Mouse (Mus musculus) embryonic facial prominence, embryonic 13.5 days (tissue): ENCODE results near the gene Dexi. TPM values are rescaled to one million over a fixed set of nuclear protein-coding genes. Genes with fewer than 3 reads are reported as not detected.

Experiments used
- ATAC-seq: fragments of 200-750 bp; cut with Nextera tagmentation; 2 replicates; pipeline ENCODE4 v1.8.0; 2017; ENCODE audit warnings: low read depth; ENCODE audit not compliant: insufficient number of reproducible peaks, insufficient read depth, low FRiP score, low TSS enrichment
- H3K27ac ChIP-seq: fragments of 300-500 bp; sonication (generic); 2 replicates; pipeline ENCODE4 v1.5.1; 2015; ENCODE audit warnings: moderate library complexity, mild to moderate bottlenecking, inconsistent platforms
- H3K27me3 ChIP-seq: fragments of 300-500 bp; sonication (generic); 2 replicates; pipeline ENCODE4 v1.6.1; 2015; ENCODE audit warnings: mild to moderate bottlenecking, inconsistent platforms
- H3K36me3 ChIP-seq: fragments of 300-500 bp; sonication (generic); 2 replicates; pipeline ENCODE4 v1.6.1; 2015; ENCODE audit warnings: mild to moderate bottlenecking, inconsistent platforms
- H3K4me1 ChIP-seq: fragments of 300-500 bp; sonication (generic); 2 replicates; pipeline ENCODE4 v1.6.1; 2015; ENCODE audit warnings: inconsistent platforms
- H3K4me2 ChIP-seq: fragments of 300-500 bp; sonication (generic); 2 replicates; pipeline ENCODE4 v1.6.1; 2015; ENCODE audit warnings: moderate library complexity, mild to moderate bottlenecking, inconsistent platforms
- H3K4me3 ChIP-seq: fragments of 300-500 bp; sonication (generic); 2 replicates; pipeline ENCODE4 v1.5.1; 2015; ENCODE audit warnings: mild to moderate bottlenecking, inconsistent platforms
- H3K9ac ChIP-seq: fragments of 300-500 bp; sonication (generic); 2 replicates; pipeline ENCODE4 v1.6.1; 2015; ENCODE audit warnings: mild to moderate bottlenecking, inconsistent platforms
- H3K9me3 ChIP-seq: fragments of 300-500 bp; sonication (generic); 2 replicates; pipeline ENCODE4 v1.6.1; 2016; ENCODE audit warnings: inconsistent platforms
- WGBS: fragments of 180-500 bp; shearing (Covaris S2); methylation state at CpG from one replicate; pipeline ENCODE4 v1.1.7; 2015; ENCODE audit warnings: mixed read lengths; 5-methylcytosine and 5-hydroxymethylcytosine counted together
- polyA plus RNA-seq: library from polyadenylated mRNA; unstranded; fragments of >200 nt; fragmentation: Nextera tagmentation; extraction: Ambion mirVana; gene quantifications from 2 replicates; pipeline ENCODE4 v1.2.1, GENCODE M21; 2015

Dexi gene
- polyA plus RNA-seq, 1 experiment from 2014 or later, result 24.8 TPM

DNA sequence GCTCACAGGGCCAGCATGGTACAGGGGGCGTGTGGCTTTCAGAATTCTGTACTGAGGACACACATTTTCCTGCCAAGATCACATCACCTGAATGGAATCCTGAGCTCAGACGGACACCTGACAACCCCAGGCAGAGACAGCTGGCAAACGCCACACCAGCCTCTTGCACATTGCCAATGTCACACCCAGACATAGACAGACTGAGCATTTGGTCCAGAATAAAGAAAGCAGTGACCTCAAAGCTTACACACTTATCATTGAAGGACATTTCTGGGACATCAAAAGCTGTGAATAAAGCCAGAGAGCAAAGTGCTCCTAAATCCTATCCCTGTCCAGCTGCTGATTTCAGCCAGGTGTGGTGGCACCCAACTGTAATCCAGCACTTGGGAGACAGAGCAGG is 5.9 kb downstream of the Dexi start:
- ATAC-seq, result no peak
- H3K27me3 ChIP-seq, result no peaks in the 10 kb centered on the region
- no peak overlapping the region for H3K27ac ChIP-seq
- H3K4me3 ChIP-seq, result no peak overlapping the region
- 77% methylated on average over 3 of the region's 3 CpGs for WGBS
- H3K4me1 ChIP-seq, result peaks cover 39% of the 10 kb centered on the region
- peaks cover 21% of the 10 kb centered on the region for H3K36me3 ChIP-seq
- H3K9me3 ChIP-seq, result no peaks in the 10 kb centered on the region
- no peak overlapping the region for H3K9ac ChIP-seq
- H3K4me2 ChIP-seq, result no peak overlapping the region

DNA sequence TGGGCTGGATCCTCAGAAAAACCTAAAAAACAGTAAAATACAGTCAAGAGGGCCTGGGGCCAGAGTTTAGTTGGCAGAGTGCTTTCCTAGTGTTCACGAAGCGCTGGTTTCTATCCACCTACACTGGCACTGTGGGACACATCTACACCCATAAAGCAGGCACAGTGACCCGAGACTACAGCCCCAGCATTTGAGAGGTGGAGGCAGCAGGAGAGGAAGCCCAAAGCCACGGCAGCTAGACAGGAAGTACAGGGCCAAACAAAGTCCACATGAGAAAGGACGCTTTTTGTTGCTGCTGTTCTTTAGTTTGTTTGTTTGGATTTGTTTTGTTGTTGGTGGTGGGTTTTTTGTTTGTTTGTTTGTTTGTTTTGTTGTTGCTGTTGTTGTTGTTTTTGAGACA is 6.5 kb downstream of the Dexi start:
- Histone ChIP-seq H3K4me1 (peaks cover 33% of the 10 kb centered on the region), H3K9me3 (no peaks in the 10 kb centered on the region), H3K4me3 (no peak overlapping the region), H3K4me2 (no peak overlapping the region), H3K36me3 (peaks cover 27% of the 10 kb centered on the region), H3K27ac (no peak overlapping the region), H3K9ac (no peak overlapping the region), H3K27me3 (no peaks in the 10 kb centered on the region)
- ATAC-seq, result no peak
- WGBS, result 83% methylated on average over 5 of the region's 5 CpGs

DNA sequence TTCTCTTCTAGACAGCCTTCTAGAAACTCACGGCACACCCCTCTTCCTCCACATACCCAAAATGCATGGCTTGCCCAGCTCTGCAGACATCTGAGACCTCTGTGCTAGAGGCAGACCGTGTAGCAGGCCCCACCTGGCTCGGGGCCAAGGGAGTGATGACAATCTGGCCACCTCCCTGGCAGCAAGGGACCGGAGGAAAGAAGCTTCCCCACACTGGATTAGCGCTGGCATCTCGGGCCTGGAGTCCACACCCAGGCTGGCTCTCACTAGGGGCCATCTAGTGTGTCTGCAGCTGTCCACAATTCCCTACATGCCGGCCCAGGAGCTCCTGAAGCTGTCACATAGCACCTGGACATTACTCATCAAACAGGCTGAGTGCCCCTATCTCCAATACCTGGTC is 8.3 kb downstream of the Dexi start:
- peaks cover 43% of the 10 kb centered on the region for H3K36me3 ChIP-seq

DNA sequence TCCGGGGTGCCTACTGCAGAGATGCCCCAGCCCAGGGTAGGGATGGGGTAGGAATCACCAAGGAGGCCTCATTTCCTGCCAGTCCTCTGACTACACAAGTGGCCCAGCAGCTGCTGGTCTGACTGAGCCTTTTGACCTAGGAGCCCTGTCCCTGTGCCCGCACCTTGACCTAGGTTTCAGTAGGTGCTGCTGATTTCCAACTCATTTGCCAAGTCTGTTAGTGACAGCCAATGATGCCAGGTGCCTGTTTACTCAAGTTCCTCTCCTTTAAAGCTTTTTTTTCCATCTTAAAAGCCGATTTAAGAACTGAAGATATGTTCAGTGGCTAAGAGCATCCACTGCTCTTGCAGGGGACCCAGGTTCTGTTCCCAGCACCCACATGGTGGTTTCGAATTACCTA is 9.1 kb downstream of the Dexi start:
- H3K27ac ChIP-seq, result no peak overlapping the region
- peaks cover 10% of the 10 kb centered on the region for H3K4me1 ChIP-seq
- H3K27me3 ChIP-seq, result no peaks in the 10 kb centered on the region
- no peaks in the 10 kb centered on the region for H3K9me3 ChIP-seq
- no peak overlapping the region for H3K4me2 ChIP-seq
- WGBS, result 90% methylated on average over 4 of the region's 4 CpGs
- peaks cover 49% of the 10 kb centered on the region for H3K36me3 ChIP-seq
- no peak overlapping the region for H3K9ac ChIP-seq
- no peak for ATAC-seq
- H3K4me3 ChIP-seq, result no peak overlapping the region

More for the DNA sequence above, 8.3 kb downstream of the Dexi start:
- Histone ChIP-seq H3K4me1 (peaks cover 16% of the 10 kb centered on the region), H3K27ac (no peak overlapping the region), H3K9ac (no peak overlapping the region), H3K9me3 (no peaks in the 10 kb centered on the region), H3K4me2 (no peak overlapping the region), H3K27me3 (no peaks in the 10 kb centered on the region), H3K4me3 (no peak overlapping the region)
- WGBS, result 72% methylated on average over 7 of the region's 7 CpGs
- ATAC-seq, result no peak

DNA sequence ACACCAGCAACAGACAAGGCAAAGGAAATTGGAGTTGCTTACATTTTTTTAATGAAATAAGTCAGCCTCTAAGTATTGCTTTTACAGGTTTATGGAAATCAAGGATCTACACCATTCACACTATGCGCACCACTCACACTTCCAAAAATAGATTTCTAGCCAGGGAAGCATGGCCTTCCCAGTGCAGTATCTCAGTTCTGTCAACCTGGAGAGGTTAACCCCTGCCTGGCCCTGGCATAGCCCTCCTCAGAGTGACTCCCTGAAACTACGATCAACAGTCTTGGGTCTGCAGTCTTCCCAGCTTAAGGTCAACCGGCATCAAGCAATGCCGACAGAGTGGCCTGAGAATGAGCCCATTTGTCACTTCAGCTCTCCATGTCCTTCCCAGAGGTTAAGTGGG is 12.7 kb downstream of the Dexi start:
- no peak overlapping the region for H3K4me3 ChIP-seq
- WGBS, result 93% methylated on average over 4 of the region's 4 CpGs
- H3K4me2 ChIP-seq, result no peak overlapping the region
- peaks cover 44% of the 10 kb centered on the region for H3K36me3 ChIP-seq
- H3K9me3 ChIP-seq, result no peaks in the 10 kb centered on the region
- no peak for ATAC-seq
- H3K27ac ChIP-seq, result no peak overlapping the region
- H3K27me3 ChIP-seq, result no peaks in the 10 kb centered on the region
- peaks cover 3% of the 10 kb centered on the region; the same call in 1 of the 2 replicates for H3K4me1 ChIP-seq
- H3K9ac ChIP-seq, result no peak overlapping the region

DNA sequence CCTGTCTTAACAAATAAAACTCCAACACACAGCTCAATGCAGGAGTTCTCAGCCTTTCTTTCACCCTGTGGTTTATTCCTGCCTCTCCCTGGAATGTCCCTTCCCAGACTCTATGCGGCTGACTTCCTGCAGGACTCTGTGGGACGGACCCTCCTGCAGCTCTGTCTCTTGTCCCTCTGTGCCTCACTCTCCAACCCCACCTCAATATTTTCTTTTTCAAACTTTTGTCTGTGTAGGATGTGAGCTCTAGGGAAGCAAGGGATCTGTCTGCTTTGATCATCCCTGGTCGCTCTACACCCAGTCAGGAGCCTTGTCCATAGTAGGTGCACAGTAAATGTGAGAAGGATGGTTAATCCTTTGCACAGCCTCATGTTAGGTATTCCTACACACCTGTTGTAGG is 14.5 kb downstream of the Dexi start:
- no peak for ATAC-seq
- H3K9ac ChIP-seq, result no peak overlapping the region
- no peak overlapping the region for H3K4me2 ChIP-seq
- H3K9me3 ChIP-seq, result no peaks in the 10 kb centered on the region
- H3K36me3 ChIP-seq, result peaks cover 40% of the 10 kb centered on the region
- H3K4me3 ChIP-seq, result no peak overlapping the region
- 81% methylated on average over 3 of the region's 3 CpGs for WGBS
- H3K27me3 ChIP-seq, result no peaks in the 10 kb centered on the region
- H3K4me1 ChIP-seq, result peaks cover 2% of the 10 kb centered on the region; the same call in 1 of the 2 replicates
- H3K27ac ChIP-seq, result no peak overlapping the region

DNA sequence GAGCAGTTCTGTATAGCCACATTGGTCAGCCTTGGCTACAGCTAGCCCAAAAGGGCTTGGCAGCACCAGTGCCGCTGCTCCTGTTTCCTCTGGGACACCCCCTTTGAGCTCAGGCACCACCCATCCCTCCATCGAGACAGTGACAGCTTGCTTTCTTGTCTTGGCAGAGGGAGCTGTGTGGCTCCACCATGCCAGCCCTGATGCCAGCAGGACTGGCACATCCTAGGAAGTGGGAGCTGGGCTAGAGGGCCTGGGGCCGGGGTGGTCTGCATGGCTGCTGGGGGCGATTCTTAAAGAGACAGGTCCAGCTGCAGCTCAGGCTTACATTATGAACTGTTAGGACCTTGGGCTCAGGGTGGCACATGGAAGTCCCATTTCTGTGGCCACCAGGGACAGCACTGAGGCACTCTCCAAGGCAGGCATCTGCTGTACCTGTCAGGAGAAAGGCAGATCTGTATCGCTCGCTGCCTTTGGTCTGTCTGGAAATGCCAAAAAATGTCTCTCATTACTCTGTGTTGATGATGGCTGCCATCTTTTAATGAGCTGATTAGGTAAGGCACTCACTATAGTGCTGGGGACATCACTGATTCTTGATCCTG is 15.7 kb downstream of the Dexi start:
- H3K4me2 ChIP-seq, result no peak overlapping the region
- no peak overlapping the region for H3K4me3 ChIP-seq
- no peak for ATAC-seq
- H3K9me3 ChIP-seq, result no peaks in the 10 kb centered on the region
- no peak overlapping the region for H3K9ac ChIP-seq
- H3K27me3 ChIP-seq, result no peaks in the 10 kb centered on the region
- no peak overlapping the region for H3K27ac ChIP-seq
- H3K36me3 ChIP-seq, result peaks cover 32% of the 10 kb centered on the region
- 80% methylated on average over 6 of the region's 6 CpGs for WGBS
- no peaks in the 10 kb centered on the region for H3K4me1 ChIP-seq

DNA sequence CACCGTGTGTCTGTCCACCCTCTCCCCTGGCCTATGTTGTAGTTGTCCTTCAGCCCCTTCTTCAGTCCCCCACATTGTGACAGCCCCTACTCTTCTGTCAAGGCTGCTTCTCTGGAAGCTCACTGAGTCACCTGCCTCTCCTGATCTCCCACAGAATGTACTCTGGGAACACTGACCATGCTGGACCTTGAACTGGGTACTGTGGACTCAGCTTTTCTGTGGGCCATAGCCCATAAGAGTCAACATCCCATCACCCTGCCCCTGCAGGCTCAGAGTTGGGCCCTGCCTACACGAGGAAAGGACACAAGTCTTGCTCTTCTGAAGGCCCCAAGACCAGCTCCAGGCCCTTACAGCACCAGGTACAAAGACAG is 17.3 kb downstream of the Dexi start:
- peaks cover 18% of the 10 kb centered on the region for H3K36me3 ChIP-seq
- no peak overlapping the region for H3K27ac ChIP-seq
- no peak overlapping the region for H3K9ac ChIP-seq
- no peaks in the 10 kb centered on the region for H3K27me3 ChIP-seq
- WGBS, result 66% methylated on average over 2 of the region's 2 CpGs
- no peak overlapping the region for H3K4me3 ChIP-seq
- no peaks in the 10 kb centered on the region for H3K9me3 ChIP-seq
- 0 out of 2 replicates have a peak, but pooled peaks cover 3% of the 10 kb centered on the region for H3K4me1 ChIP-seq
- ATAC-seq, result no peak
- H3K4me2 ChIP-seq, result no peak overlapping the region

DNA sequence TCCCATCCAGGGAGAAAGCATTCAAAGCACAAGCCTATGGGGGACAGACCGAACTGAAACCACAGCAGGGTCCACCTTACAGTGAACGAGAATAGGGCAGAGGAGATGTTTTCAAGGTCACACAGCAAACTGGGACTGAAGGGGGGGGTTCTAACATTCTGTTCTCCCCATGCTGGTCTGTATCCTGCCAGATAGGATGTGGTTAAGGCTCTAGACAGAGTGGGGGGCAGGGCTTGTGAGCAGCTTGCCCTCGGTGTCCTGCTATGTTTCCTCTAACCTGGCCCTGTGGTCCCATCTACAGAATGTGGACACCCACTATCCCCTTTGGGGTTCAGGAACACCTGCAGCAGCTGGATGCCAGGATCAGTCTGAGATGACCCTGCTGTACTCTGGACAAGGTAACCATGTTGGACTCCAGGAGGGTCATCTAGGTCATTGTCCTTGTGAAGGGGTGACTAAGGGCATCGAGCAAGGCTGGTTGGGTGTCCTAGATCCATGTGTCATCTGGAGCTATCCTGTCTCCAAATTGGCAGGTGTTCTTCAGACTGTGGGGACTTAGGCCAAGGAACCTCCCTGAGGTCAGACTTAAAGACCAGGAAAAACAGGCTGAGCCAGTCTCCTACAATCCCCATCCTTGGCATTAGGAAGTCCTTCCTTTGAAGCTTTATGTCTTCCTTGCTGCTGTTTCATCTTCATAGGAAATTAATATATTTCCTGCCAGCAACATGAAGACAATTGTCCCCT is 17.8 kb downstream of the Dexi start:
- Histone ChIP-seq H3K9me3 (no peaks in the 10 kb centered on the region), H3K4me1 (0 out of 2 replicates have a peak, but pooled peaks cover 3% of the 10 kb centered on the region), H3K27me3 (no peaks in the 10 kb centered on the region), H3K36me3 (peaks cover 13% of the 10 kb centered on the region), H3K9ac (no peak overlapping the region), H3K4me2 (no peak overlapping the region), H3K4me3 (no peak overlapping the region), H3K27ac (no peak overlapping the region)
- no peak for ATAC-seq
- 82% methylated on average over 4 of the region's 4 CpGs for WGBS

DNA sequence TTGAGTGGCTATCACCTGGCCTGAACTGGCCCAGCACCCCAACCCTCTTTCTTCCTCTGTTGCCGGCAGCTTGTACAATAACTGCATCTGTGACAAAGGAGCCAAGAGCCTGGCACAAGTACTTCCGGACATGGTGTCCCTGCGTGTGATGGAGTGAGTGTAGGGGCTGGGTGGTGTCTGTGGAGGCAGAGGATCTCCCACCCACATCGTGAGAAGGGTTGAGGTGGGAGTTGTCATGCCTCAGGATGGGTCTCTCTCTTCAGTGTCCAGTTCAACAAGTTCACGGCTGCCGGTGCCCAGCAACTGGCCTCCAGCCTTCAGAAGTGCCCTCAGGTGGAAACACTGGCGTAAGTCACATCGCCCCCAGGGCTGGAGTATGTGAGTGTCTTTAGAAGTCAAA is 19.2 kb downstream of the Dexi start:
- ATAC-seq, result no peak
- WGBS, result 85% methylated on average over 8 of the region's 8 CpGs
- no peak overlapping the region for H3K27ac ChIP-seq

DNA sequence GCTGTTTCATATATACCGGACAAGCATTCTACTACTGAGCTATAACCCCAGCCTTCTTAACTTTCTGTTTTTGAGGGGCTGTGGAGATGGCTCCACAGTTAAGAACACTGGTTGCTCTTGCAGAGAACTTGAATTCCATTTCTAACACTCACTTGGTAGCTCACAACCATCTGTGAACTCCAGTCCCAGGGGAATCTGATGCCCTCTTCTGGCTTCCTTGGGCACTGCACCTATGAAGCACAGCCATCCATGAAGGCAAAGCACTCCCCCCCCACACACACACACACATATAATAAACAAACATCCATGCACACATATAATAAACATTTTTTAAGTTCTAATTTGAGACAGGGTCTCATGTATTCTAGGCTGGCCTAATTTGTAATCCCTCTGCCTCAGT is 20.0 kb downstream of the Dexi start:
- H3K27ac ChIP-seq, result no peak overlapping the region
- 0 out of 2 replicates have a peak, but pooled peaks cover 3% of the 10 kb centered on the region for H3K4me1 ChIP-seq
- no peaks in the 10 kb centered on the region for H3K9me3 ChIP-seq
- H3K4me2 ChIP-seq, result no peak overlapping the region
- ATAC-seq, result no peak
- 73% methylated on average over 1 of the region's 1 CpGs for WGBS
- H3K36me3 ChIP-seq, result no peaks in the 10 kb centered on the region
- H3K4me3 ChIP-seq, result no peak overlapping the region
- no peak overlapping the region for H3K9ac ChIP-seq
- no peaks in the 10 kb centered on the region for H3K27me3 ChIP-seq

More for the DNA sequence above, 19.2 kb downstream of the Dexi start:
- H3K9me3 ChIP-seq, result no peaks in the 10 kb centered on the region
- H3K9ac ChIP-seq, result no peak overlapping the region
- 0 out of 2 replicates have a peak, but pooled peaks cover under 1% of the 10 kb centered on the region for H3K36me3 ChIP-seq
- no peaks in the 10 kb centered on the region for H3K27me3 ChIP-seq
- H3K4me1 ChIP-seq, result 0 out of 2 replicates have a peak, but pooled peaks cover 3% of the 10 kb centered on the region
- no peak overlapping the region for H3K4me2 ChIP-seq
- no peak overlapping the region for H3K4me3 ChIP-seq
